Mouse (Mus musculus) hindbrain, embryonic 10.5 days (tissue): ENCODE measurements around the gene Dctn1. TPM values are rescaled to one million over a fixed set of nuclear protein-coding genes. Genes with fewer than 3 reads are reported as not detected.

Experiments used
- DNase-seq: peaks from one replicate; pipeline ENCODE4 v3.0.0-alpha.2; 2017; ENCODE audit warnings: low spot score
- H3K27ac ChIP-seq: fragments of 300-500 bp; sonication (generic); 2 replicates; pipeline ENCODE4 v1.5.1; 2016; ENCODE audit warnings: mild to moderate bottlenecking, moderate library complexity
- H3K27me3 ChIP-seq: fragments of 300-500 bp; sonication (generic); 2 replicates; pipeline ENCODE4 v1.6.1; 2016; ENCODE audit warnings: mild to moderate bottlenecking; ENCODE audit not compliant: poor library complexity, insufficient read depth, severe bottlenecking
- H3K36me3 ChIP-seq: fragments of 300-500 bp; sonication (generic); 2 replicates; pipeline ENCODE4 v1.6.1; 2016; ENCODE audit warnings: mild to moderate bottlenecking, moderate library complexity
- H3K4me1 ChIP-seq: fragments of 300-500 bp; sonication (generic); replicated peaks from 2 replicates; pipeline ENCODE4 v1.6.1; 2016; ENCODE audit warnings: mild to moderate bottlenecking
- H3K4me3 ChIP-seq: fragments of 300-500 bp; sonication (generic); 2 replicates; pipeline ENCODE4 v1.5.1; 2016; ENCODE audit warnings: mild to moderate bottlenecking, moderate library complexity
- H3K9me3 ChIP-seq: fragments of 300-500 bp; sonication (generic); 2 replicates; pipeline ENCODE4 v1.6.1; 2016; ENCODE audit warnings: mild to moderate bottlenecking, moderate library complexity
- WGBS: fragments of 180-500 bp; shearing (Covaris S2); methylation state at CpG from one replicate; pipeline ENCODE4 v1.1.7; 2016; 5-methylcytosine and 5-hydroxymethylcytosine counted together
- polyA plus RNA-seq: library from polyadenylated mRNA; unstranded; fragments of >200 nt; fragmentation: Nextera tagmentation; extraction: Ambion mirVana; gene quantifications from 2 replicates; pipeline ENCODE4 v1.2.1, GENCODE M21; 2016

Gene Dctn1
- polyA plus RNA-seq, 1 experiment from 2014 or later, result 140 TPM

- Histone ChIP-seq H3K27me3 (no peaks in the 10 kb centered on the region), H3K4me1 (peaks cover 39% of the 10 kb centered on the region), H3K9me3 (no peaks in the 10 kb centered on the region), H3K27ac (peak overlapping the region; percentile 88), H3K4me3 (peak overlapping the region; percentile 56), H3K36me3 (peaks cover 61% of the 10 kb centered on the region)
- WGBS, result 9% methylated on average over 25 of the region's 25 CpGs
- peak; percentile 85 for DNase-seq
Observed at GRCm38 (mm10) chr6:83185895-83186861, 20.5 kb downstream of the Dctn1 start.

GRCm38 (mm10) chr6:83186946-83187345, 21.2 kb downstream of the Dctn1 start:
- DNase-seq, result peak; percentile 12
- H3K4me1 ChIP-seq, result peaks cover 39% of the 10 kb centered on the region
- H3K4me3 ChIP-seq, result peak overlapping the region; percentile 56
- H3K36me3 ChIP-seq, result peaks cover 69% of the 10 kb centered on the region
- H3K27ac ChIP-seq, result peak overlapping the region; percentile 88
- H3K9me3 ChIP-seq, result no peaks in the 10 kb centered on the region
- no peaks in the 10 kb centered on the region for H3K27me3 ChIP-seq
- 73% methylated on average over 2 of the region's 2 CpGs for WGBS

- Histone ChIP-seq H3K4me1 (peaks cover 19% of the 10 kb centered on the region), H3K27me3 (no peaks in the 10 kb centered on the region), H3K9me3 (no peaks in the 10 kb centered on the region), H3K27ac (no peak overlapping the region), H3K36me3 (peaks cover 100% of the 10 kb centered on the region), H3K4me3 (no peak overlapping the region)
- DNase-seq, result no peak
- 90% methylated on average over 7 of the region's 7 CpGs for WGBS
Observed at GRCm38 (mm10) chr6:83193571-83193970, 27.9 kb downstream of the Dctn1 start.

GRCm38 (mm10) chr6:83197345-83198004, 31.8 kb downstream of the Dctn1 start:
- peak; percentile 23 for DNase-seq
- Histone ChIP-seq H3K27me3 (no peaks in the 10 kb centered on the region), H3K4me3 (no peak overlapping the region), H3K27ac (peak overlapping the region; percentile 35; the same call in 1 of the 2 replicates), H3K9me3 (no peaks in the 10 kb centered on the region), H3K36me3 (peaks cover 86% of the 10 kb centered on the region), H3K4me1 (peaks cover 15% of the 10 kb centered on the region)
- 48% methylated on average over 15 of the region's 15 CpGs for WGBS

GRCm38 (mm10) chr6:83203320-83203719, 37.6 kb downstream of the Dctn1 start:
- Histone ChIP-seq H3K36me3 (peaks cover 28% of the 10 kb centered on the region), H3K4me3 (no peak overlapping the region), H3K4me1 (0 out of 2 replicates have a peak, but pooled peaks cover 2% of the 10 kb centered on the region), H3K27ac (no peak overlapping the region), H3K9me3 (no peaks in the 10 kb centered on the region), H3K27me3 (no peaks in the 10 kb centered on the region)
- whole genome bisulfite sequencing, result 85% methylated on average over 4 of the region's 4 CpGs
- DNase-seq, result no peak

GRCm38 (mm10) chr6:83205851-83206250, 40.1 kb downstream of the Dctn1 start:
- 92% methylated on average over 3 of the region's 3 CpGs for WGBS
- Histone ChIP-seq H3K4me3 (no peak overlapping the region), H3K9me3 (no peaks in the 10 kb centered on the region)

GRCm38 (mm10) chr6:83206321-83206720, 40.6 kb downstream of the Dctn1 start:
- Histone ChIP-seq H3K4me1 (peaks cover 4% of the 10 kb centered on the region; the same call in 1 of the 2 replicates), H3K36me3 (no peaks in the 10 kb centered on the region), H3K27ac (no peak overlapping the region), H3K4me3 (no peak overlapping the region), H3K27me3 (no peaks in the 10 kb centered on the region), H3K9me3 (no peaks in the 10 kb centered on the region)
- WGBS, result 84% methylated on average over 11 of the region's 11 CpGs
- DNase-seq, result no peak

More at GRCm38 (mm10) chr6:83205851-83206250, 40.1 kb downstream of the Dctn1 start:
- H3K27ac ChIP-seq, result no peak overlapping the region
- no peaks in the 10 kb centered on the region for H3K27me3 ChIP-seq
- H3K4me1 ChIP-seq, result 0 out of 2 replicates have a peak, but pooled peaks cover 2% of the 10 kb centered on the region
- peaks cover 3% of the 10 kb centered on the region for H3K36me3 ChIP-seq
- DNase-seq, result no peak

- H3K9me3 ChIP-seq, result no peaks in the 10 kb centered on the region
- no peak for DNase-seq
- WGBS, result 80% methylated on average over 9 of the region's 9 CpGs
- H3K4me1 ChIP-seq, result peaks cover 14% of the 10 kb centered on the region
- H3K27me3 ChIP-seq, result no peaks in the 10 kb centered on the region
- H3K4me3 ChIP-seq, result no peak overlapping the region
- no peak overlapping the region for H3K27ac ChIP-seq
- H3K36me3 ChIP-seq, result no peaks in the 10 kb centered on the region
Observed at GRCm38 (mm10) chr6:83207361-83208049, 41.8 kb downstream of the Dctn1 start.

GRCm38 (mm10) chr6:83208050-83208400, 42.3 kb downstream of the Dctn1 start:
- Histone ChIP-seq H3K27ac (no peak overlapping the region), H3K36me3 (no peaks in the 10 kb centered on the region), H3K27me3 (no peaks in the 10 kb centered on the region), H3K9me3 (no peaks in the 10 kb centered on the region), H3K4me1 (peaks cover 18% of the 10 kb centered on the region), H3K4me3 (no peak overlapping the region)
- no peak for DNase-seq
- 82% methylated on average over 2 of the region's 2 CpGs for WGBS

- Histone ChIP-seq H3K4me3 (no peak overlapping the region), H3K27me3 (no peaks in the 10 kb centered on the region), H3K9me3 (no peaks in the 10 kb centered on the region), H3K36me3 (no peaks in the 10 kb centered on the region), H3K4me1 (peaks cover 26% of the 10 kb centered on the region), H3K27ac (0 out of 2 replicates have a peak overlapping the region, but pooled peaks have one; percentile 16)
- DNase-seq, result no peak
- WGBS, result 80% methylated on average over 2 of the region's 2 CpGs
Observed at GRCm38 (mm10) chr6:83210495-83210894, 44.8 kb downstream of the Dctn1 start.

- H3K27me3 ChIP-seq, result no peaks in the 10 kb centered on the region
- H3K36me3 ChIP-seq, result no peaks in the 10 kb centered on the region
- WGBS, result 30% methylated on average over 5 of the region's 5 CpGs
- H3K9me3 ChIP-seq, result no peaks in the 10 kb centered on the region
- peaks cover 27% of the 10 kb centered on the region for H3K4me1 ChIP-seq
- DNase-seq, result no peak
- no peak overlapping the region for H3K4me3 ChIP-seq
- H3K27ac ChIP-seq, result peak overlapping the region; percentile 64; the same call in 1 of the 2 replicates
Observed at GRCm38 (mm10) chr6:83211526-83211925, 45.8 kb downstream of the Dctn1 start.

GRCm38 (mm10) chr6:83215002-83215666, 49.4 kb downstream of the Dctn1 start:
- WGBS, result 13% methylated on average over 7 of the region's 7 CpGs
- Histone ChIP-seq H3K4me1 (peaks cover 24% of the 10 kb centered on the region), H3K4me3 (no peak overlapping the region), H3K36me3 (no peaks in the 10 kb centered on the region), H3K27me3 (no peaks in the 10 kb centered on the region), H3K9me3 (no peaks in the 10 kb centered on the region), H3K27ac (0 out of 2 replicates have a peak overlapping the region, but pooled peaks have one; percentile 45)
- DNase-seq, result peak; percentile 72
